Mouse (Mus musculus) stomach, embryonic 16.5 days (tissue): ENCODE data around the gene Man2a2. TPM values are rescaled to one million over a fixed set of nuclear protein-coding genes. Genes with fewer than 3 reads are reported as not detected.

ENCODE experiments used
- ATAC-seq: fragments of 200-750 bp; cut with Nextera tagmentation; 2 replicates; pipeline ENCODE4 v1.8.0; 2017; ENCODE audit warnings: moderate number of reproducible peaks, moderate TSS enrichment; ENCODE audit not compliant: insufficient read depth, low FRiP score
- H3K27ac ChIP-seq: fragments of 300-500 bp; sonication (generic); 2 replicates; pipeline ENCODE4 v1.5.1; 2014; ENCODE audit warnings: low read length
- H3K27me3 ChIP-seq: fragments of 300-500 bp; sonication (generic); 2 replicates; pipeline ENCODE4 v1.6.1; 2014; ENCODE audit warnings: low read length, control low read depth, mixed read lengths; ENCODE audit not compliant: control insufficient read depth, insufficient read depth
- H3K36me3 ChIP-seq: fragments of 300-500 bp; sonication (generic); 2 replicates; pipeline ENCODE4 v1.6.1; 2014; ENCODE audit warnings: low read length; ENCODE audit not compliant: control insufficient read depth, insufficient read depth
- H3K4me1 ChIP-seq: fragments of 300-500 bp; sonication (generic); 2 replicates; pipeline ENCODE4 v1.6.1; 2014; ENCODE audit warnings: low read length, control low read depth, mixed read lengths; ENCODE audit not compliant: control insufficient read depth, insufficient read depth
- H3K4me2 ChIP-seq: fragments of 300-500 bp; sonication (generic); 2 replicates; pipeline ENCODE4 v1.6.1; 2014; ENCODE audit warnings: low read depth, low read length, mixed read lengths
- H3K4me3 ChIP-seq: fragments of 300-500 bp; sonication (generic); replicated peaks from 2 replicates; pipeline ENCODE4 v1.5.1; 2014; ENCODE audit warnings: mild to moderate bottlenecking, low read length
- H3K9ac ChIP-seq: fragments of 300-500 bp; sonication (generic); 2 replicates; pipeline ENCODE4 v1.6.1; 2014; ENCODE audit warnings: low read length
- H3K9me3 ChIP-seq: fragments of 300-500 bp; sonication (generic); replicated peaks from 2 replicates; pipeline ENCODE4 v1.6.1; 2016; ENCODE audit warnings: low read length, control low read depth; ENCODE audit not compliant: control insufficient read depth
- WGBS: fragments of 180-500 bp; shearing (Covaris S2); extraction: QIAGEN DNeasy Blood & Tissue Kit; methylation state at CpG from one replicate; pipeline ENCODE4 v1.1.7; 2014; 5-methylcytosine and 5-hydroxymethylcytosine counted together
- polyA plus RNA-seq: library from polyadenylated mRNA; unstranded; fragments of >200 nt; fragmentation: Nextera tagmentation; extraction: Ambion mirVana; gene quantifications from 2 replicates; pipeline ENCODE4 v1.2.1, GENCODE M21; 2015

Man2a2 gene
- polyA plus RNA-seq, 1 experiment from 2014 or later = 14.7 TPM

DNA sequence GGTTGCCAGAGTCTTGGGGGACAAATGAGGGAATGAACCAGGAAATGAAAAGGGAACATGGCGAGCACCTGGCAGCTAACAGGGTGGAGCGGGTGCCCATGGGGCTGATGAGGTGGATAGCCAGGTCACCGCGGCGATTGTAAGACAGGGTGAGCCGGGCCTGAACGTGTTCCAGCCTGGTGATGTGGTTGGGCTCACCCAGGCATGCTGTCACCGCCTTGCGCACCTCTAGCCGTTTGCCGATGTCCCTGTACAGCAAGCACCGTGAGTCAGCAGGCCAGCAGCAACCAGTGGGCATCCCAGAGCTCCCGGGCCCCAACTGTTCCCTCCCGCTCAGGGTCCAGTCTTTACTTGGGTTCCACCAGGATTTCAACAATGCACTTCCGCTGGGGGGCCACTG lies 20.9 kb upstream of the Man2a2 start:
- Histone ChIP-seq H3K9me3 (no peaks in the 10 kb centered on the region), H3K36me3 (peaks cover 28% of the 10 kb centered on the region), H3K4me1 (peaks cover 11% of the 10 kb centered on the region), H3K4me2 (no peak overlapping the region), H3K27ac (no peak overlapping the region), H3K9ac (no peak overlapping the region), H3K27me3 (no peaks in the 10 kb centered on the region), H3K4me3 (no peak overlapping the region)
- WGBS = 90% methylated on average over 15 of the region's 15 CpGs
- ATAC-seq = no peak

DNA sequence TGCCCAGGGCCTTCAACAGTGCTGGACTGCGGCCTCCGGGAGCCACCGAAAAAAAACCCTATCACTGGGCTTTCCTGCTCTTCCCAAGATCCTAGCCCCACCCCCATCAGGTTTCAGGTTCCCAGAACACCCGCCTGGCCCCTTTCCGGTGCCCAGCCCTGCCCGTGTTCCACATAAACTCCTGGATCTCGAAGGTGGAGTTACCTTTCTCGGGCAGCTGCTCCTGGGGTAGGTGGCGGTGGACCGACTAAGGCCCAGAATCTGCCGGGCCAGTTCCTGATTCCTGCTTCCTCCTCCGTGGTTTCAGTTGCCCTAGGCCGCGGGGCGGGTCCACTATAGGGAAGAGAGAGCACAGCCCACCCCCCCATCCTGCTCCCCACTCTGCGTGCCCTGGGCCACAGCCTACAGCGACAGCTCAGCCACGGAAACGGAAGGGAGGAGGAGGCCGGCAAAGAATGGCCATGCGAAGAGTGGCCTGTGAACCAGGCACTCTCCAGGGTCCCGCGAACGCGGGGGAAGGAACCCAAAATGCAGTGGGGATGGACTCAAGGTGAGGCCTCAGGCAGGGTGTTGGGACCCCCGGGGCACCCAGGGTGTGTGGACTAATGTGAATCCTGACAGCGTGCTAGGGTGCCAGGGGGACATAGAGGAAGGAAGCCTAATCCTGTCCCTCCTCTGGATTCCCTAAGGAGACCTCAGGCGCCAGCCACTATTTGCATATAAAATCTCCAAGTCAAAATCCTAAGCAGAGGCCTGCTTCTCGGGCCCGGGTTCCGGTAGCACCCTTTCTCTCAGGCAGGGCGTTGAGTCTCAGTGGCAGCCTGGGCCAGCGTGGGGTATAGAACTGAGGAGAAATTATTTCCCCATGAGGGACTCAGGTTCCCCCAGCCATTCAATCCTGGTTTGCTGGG lies 16.7 kb upstream of the Man2a2 start, which contains the start of gene Fes:
Gene Fes, minus strand, starts transcription at position 314 of the 911 bp plus-strand sequence.
- peaks cover 19% of the 10 kb centered on the region for H3K4me1 ChIP-seq
- peak; percentile 57; the same call in 1 of the 2 replicates for ATAC-seq
- 19% methylated on average over 33 of the region's 33 CpGs for WGBS
- peak within 1 kb of the TSS; percentile 76 for H3K9ac ChIP-seq
- H3K36me3 ChIP-seq = peaks cover 16% of the 10 kb centered on the region
- H3K4me2 ChIP-seq = peak within 1 kb of the TSS; percentile 62
- H3K9me3 ChIP-seq = no peaks in the 10 kb centered on the region
- H3K4me3 ChIP-seq = peak within 1 kb of the TSS; percentile 47
- H3K27ac ChIP-seq = peak within 1 kb of the TSS; percentile 69
- H3K27me3 ChIP-seq = no peaks in the 10 kb centered on the region

DNA sequence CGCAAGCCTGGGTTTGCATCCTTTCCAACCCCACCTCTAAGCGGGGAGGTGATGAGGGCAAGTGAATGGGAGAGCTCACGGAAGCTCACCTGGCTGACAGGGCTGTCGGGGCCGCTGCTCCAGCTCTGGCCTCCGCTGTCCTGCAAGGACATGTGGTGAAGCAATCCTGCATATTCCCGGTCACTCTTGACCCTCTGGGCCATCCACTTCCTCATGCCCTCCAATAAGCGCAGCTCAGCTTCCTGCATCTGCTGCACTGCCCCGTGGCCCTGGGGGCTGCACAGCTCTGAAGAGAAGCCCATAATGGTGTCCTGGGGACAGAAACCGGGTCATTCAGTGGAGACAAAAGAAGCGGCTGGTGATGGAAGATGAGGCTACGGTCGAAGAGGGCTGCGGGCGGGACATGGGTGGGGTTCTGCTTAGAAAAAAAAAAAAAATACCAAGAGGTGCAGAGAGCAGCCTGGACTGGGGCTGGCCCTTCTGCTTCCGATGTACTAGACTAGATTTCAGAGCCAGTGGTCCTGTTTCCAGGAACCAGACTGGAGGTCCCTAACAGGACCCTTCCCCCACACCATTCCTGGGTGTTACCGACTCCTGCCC lies 16.0 kb upstream of the Man2a2 start:
- H3K27me3 ChIP-seq = no peaks in the 10 kb centered on the region
- peaks cover 13% of the 10 kb centered on the region for H3K36me3 ChIP-seq
- H3K9ac ChIP-seq = peak overlapping the region; percentile 76
- WGBS = 41% methylated on average over 17 of the region's 17 CpGs
- no peak for ATAC-seq
- peak overlapping the region; percentile 62 for H3K4me2 ChIP-seq
- peaks cover 19% of the 10 kb centered on the region for H3K4me1 ChIP-seq
- peak overlapping the region; percentile 47 for H3K4me3 ChIP-seq
- H3K27ac ChIP-seq = peak overlapping the region; percentile 69
- no peaks in the 10 kb centered on the region for H3K9me3 ChIP-seq

DNA sequence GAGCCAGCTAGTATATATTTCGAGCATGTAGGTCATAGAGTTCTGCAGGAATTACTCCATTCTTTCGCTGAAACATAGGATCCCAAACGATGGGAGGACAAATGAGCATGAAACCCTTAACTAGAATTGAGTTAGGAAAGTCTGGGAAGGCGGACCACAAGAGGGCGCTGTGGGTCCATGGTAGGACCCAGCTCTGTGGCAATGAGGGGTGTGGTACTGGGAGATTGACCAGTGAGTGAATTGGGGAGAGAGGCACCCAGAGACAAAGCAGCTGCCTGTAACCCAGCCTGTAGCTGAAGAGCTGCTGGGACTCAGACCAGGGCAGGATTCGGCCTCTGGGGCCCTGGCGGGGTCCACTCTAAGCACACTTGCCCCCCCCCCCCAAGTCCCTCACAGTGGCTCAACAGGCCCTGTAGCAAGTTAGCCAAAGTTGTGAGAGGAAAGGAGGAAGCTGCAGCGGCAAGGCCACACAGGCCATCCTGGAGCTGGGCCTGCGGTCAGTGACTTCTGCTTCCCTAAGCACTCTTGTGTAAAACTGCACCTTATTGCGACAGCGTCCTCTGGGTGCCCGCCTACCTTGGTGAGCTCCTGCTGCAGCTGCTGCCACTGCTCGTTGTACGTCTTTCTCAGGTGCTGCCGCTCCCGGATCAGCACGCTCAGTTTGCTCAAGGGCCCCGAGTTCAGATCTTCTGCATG lies 15.2 kb upstream of the Man2a2 start:
- WGBS = 36% methylated on average over 18 of the region's 18 CpGs
- Histone ChIP-seq H3K4me1 (peaks cover 19% of the 10 kb centered on the region), H3K36me3 (peaks cover 11% of the 10 kb centered on the region), H3K9me3 (no peaks in the 10 kb centered on the region), H3K4me3 (peak overlapping the region; percentile 47), H3K4me2 (peak overlapping the region; percentile 62), H3K27me3 (no peaks in the 10 kb centered on the region), H3K27ac (peak overlapping the region; percentile 69), H3K9ac (peak overlapping the region; percentile 76; the same call in 1 of the 2 replicates)
- peak; percentile 70 for ATAC-seq

DNA sequence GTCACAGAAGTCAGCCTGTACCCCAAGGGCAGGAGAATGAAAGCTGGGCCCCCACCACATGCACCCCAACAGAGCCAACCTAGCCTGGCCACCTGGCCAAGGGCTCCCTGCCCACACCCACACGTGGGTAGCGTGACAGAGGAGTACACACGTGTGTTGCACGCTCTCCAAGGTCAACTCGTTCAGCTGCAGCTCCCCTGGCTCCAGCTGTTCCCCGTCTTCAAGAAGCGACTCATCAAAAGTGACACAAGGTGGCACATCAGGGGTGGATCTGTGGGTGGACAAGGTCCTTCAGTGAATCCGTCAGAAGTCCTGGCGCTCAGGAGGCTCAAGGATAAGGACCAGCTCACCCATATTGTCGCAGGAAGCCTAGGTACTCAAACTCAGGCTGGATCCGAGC lies 11.7 kb upstream of the Man2a2 start:
- WGBS = 70% methylated on average over 11 of the region's 11 CpGs

DNA sequence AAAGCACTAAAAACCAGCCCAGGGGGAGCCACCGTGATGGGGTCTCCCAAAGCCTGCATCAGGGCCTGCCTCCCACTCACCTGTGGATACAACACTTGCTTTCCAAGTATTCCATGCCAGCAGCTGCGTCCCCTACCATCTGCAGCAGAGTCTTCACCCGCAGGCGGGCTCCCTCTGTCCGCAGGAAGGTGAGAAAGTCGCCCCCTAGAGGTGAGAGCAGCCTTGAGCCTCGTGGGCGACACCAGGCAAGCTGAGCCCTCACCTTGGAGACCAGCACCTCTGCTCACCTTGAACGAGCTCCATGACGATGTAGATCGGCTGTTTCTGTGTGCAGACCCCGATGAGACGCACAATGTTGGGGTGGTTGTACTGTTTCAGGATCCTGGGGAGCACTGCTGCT lies 8.4 kb upstream of the Man2a2 start:
- no peaks in the 10 kb centered on the region for H3K27me3 ChIP-seq
- H3K36me3 ChIP-seq = no peaks in the 10 kb centered on the region
- no peak overlapping the region for H3K4me2 ChIP-seq
- H3K4me1 ChIP-seq = no peaks in the 10 kb centered on the region
- no peak for ATAC-seq
- H3K27ac ChIP-seq = no peak overlapping the region
- 66% methylated on average over 13 of the region's 13 CpGs for WGBS
- H3K9me3 ChIP-seq = no peaks in the 10 kb centered on the region
- no peak overlapping the region for H3K4me3 ChIP-seq
- H3K9ac ChIP-seq = no peak overlapping the region

More for the DNA sequence above, 11.7 kb upstream of the Man2a2 start:
- Histone ChIP-seq H3K4me3 (no peak overlapping the region), H3K9ac (no peak overlapping the region), H3K9me3 (no peaks in the 10 kb centered on the region), H3K4me1 (peaks cover 16% of the 10 kb centered on the region), H3K27ac (no peak overlapping the region), H3K27me3 (no peaks in the 10 kb centered on the region), H3K4me2 (no peak overlapping the region), H3K36me3 (no peaks in the 10 kb centered on the region)
- ATAC-seq = no peak

DNA sequence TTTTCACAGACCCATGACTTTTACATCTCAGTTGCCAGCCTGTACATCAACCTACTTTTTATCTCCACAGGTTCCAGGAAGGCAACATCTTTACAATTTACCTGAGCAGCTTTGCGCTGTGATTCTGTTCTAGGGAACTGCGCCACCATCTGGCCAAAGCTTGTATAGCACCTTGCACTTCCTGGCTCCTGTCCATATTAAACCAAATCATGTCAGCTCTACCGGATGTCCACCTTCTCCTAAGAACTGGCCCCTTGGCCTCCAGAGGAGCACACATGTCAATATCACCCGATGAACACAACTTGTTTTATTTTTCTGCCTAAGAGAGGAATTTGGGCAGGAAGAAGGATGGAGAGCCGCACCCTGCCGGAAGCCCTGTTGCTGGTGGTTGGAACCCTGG lies 6.3 kb upstream of the Man2a2 start:
- no peak for ATAC-seq
- H3K9me3 ChIP-seq = no peaks in the 10 kb centered on the region
- no peak overlapping the region for H3K4me2 ChIP-seq
- no peaks in the 10 kb centered on the region for H3K36me3 ChIP-seq
- H3K4me1 ChIP-seq = no peaks in the 10 kb centered on the region
- H3K4me3 ChIP-seq = no peak overlapping the region
- no peaks in the 10 kb centered on the region for H3K27me3 ChIP-seq
- 32% methylated on average over 6 of the region's 6 CpGs for WGBS
- no peak overlapping the region for H3K9ac ChIP-seq
- no peak overlapping the region for H3K27ac ChIP-seq

DNA sequence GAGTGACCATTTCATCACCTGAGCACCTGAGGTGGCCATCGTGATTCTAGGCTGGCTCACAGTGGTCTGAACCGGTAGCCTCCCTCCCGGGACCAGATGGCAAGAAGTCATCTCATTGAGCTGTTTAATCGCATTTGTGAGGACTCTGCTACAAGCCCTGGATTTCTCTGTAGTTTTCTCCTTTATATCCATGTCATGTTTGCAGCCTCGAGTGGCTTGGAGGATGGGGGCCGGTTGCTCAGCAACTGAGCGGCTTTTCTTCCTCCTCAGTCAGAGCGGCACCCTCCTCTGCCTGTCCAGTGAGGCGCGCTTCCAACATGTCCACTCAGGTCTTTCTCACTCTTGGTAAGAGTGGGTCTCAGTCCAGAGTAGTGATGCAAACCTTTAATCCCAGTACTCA lies 5.0 kb upstream of the Man2a2 start:
- no peaks in the 10 kb centered on the region for H3K9me3 ChIP-seq
- no peaks in the 10 kb centered on the region for H3K27me3 ChIP-seq
- no peak overlapping the region for H3K9ac ChIP-seq
- 79% methylated on average over 10 of the region's 10 CpGs for WGBS
- H3K4me1 ChIP-seq = no peaks in the 10 kb centered on the region
- no peak for ATAC-seq
- no peak overlapping the region for H3K27ac ChIP-seq
- no peaks in the 10 kb centered on the region for H3K36me3 ChIP-seq
- no peak overlapping the region for H3K4me3 ChIP-seq
- no peak overlapping the region for H3K4me2 ChIP-seq
